Mouse (Mus musculus): ENCODE results near the gene Rxfp4.

GRCm38 (mm10) chr3:88643078-88643477 lies 9.9 kb downstream of the Rxfp4 start:
- no peak for TF ChIP-seq CHD2 (IDR thresholded peaks at IDR 0.05; ENCODE audit: low read depth, low read length)
- no peak for TF ChIP-seq ZC3H11A (IDR thresholded peaks at IDR 0.05; ENCODE audit: borderline replicate concordance, low read depth, low read length)
- no peak for TF ChIP-seq MAFK (IDR thresholded peaks at IDR 0.05; ENCODE audit: insufficient read depth, low read depth, low read length)
- TF ChIP-seq ZNF384 (IDR thresholded peaks at IDR 0.05; ENCODE audit: low read depth, low read length), result no peak
- TF ChIP-seq HCFC1 (IDR thresholded peaks at IDR 0.05; ENCODE audit: borderline replicate concordance, insufficient read depth, low read length), result no peak

Data from ES-E14 (cell line).